Mouse (Mus musculus): ENCODE results near the gene Hist1h2bl. TPM values are rescaled to one million over a fixed set of nuclear protein-coding genes. Genes with fewer than 3 reads are reported as not detected.

The Hist1h2bl gene
- polyA plus RNA-seq, 1 experiment, result not detected

DNA sequence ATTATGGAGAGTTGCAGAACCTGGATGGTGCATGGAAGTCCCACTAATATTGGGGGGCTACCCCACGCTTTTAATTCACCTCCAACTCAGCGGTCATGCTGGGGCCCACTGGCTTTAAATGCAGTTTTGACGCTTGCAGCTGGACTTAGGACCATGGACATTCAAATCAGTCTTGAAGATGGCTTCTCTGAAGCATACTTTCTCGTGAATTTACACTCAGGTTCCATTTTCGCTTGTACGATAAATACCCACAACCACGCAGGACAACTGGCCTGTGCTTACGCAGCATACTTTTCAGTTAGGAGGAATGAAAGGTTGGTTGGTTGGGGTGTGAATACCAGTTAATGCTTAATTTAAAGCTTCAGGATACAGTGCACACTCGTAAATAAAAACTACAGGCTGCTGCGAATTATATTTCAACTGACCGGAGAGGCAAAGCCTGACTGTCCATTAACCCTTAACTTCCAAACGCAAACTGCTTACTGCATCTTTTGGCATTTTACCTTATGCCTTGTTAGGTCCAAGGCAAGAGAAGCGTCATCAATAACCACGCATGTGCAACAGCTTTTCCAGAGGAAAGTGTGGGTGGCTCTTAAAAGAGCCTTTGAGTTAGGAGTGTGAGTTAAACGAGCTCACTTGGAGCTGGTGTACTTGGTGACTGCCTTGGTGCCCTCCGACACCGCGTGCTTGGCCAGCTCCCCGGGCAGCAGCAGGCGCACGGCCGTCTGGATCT lies 646 bp downstream of the Hist1h2bl start:
- H3K27ac ChIP-seq (replicated peaks; ENCODE audit: low read depth, low read length), result no peak overlapping the region
- H3K4me3 ChIP-seq (ENCODE audit: insufficient read depth, low read depth, low read length), result peak overlapping the region; percentile 46
- H3K4me1 ChIP-seq (ENCODE audit: control insufficient read depth, insufficient read depth, insufficient read length, low read length), result peaks cover 7% of the 10 kb centered on the region; the same call in 1 of the 2 replicates

- Histone ChIP-seq H3K4me1 (ENCODE audit: control insufficient read depth, insufficient read depth, insufficient read length, low read length) (peaks cover 7% of the 10 kb centered on the region; the same call in 1 of the 2 replicates), H3K4me3 (ENCODE audit: insufficient read depth, low read depth, low read length) (peak overlapping the region; percentile 46; the same call in 1 of the 2 replicates), H3K27ac (replicated peaks; ENCODE audit: low read depth, low read length) (no peak overlapping the region)
Observed at GRCm38 (mm10) chr13:21714725-21715124, 1.2 kb downstream of the Hist1h2bl start.

DNA sequence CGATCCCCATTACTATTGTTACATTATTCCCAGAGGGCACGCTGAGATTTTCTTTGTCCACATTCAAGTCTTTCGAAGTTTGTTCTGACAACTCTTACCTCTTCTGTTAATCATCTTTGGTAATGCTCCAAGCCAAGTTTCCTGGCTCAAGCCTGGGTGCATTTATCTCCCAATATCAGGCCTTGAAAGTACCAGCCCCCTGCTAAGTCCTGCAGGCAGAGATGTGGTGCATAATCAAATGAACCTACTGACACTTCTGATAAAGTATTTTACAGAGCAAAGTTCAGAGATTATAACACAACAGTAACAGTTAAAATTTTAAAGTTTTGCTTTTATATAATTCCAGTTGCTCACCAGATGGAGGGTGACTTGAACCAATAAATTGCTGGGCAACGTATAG lies 4.2 kb downstream of the Hist1h2bl start:
- Histone ChIP-seq H3K27ac (replicated peaks; ENCODE audit: low read depth, low read length) (no peak overlapping the region), H3K4me3 (ENCODE audit: insufficient read depth, low read depth, low read length) (peak overlapping the region; percentile 59), H3K4me1 (ENCODE audit: control insufficient read depth, insufficient read depth, insufficient read length, low read length) (peaks cover 3% of the 10 kb centered on the region; the same call in 1 of the 2 replicates)

- H3K27ac ChIP-seq (replicated peaks; ENCODE audit: low read depth, low read length), result no peak overlapping the region
- H3K4me3 ChIP-seq (ENCODE audit: insufficient read depth, low read depth, low read length), result peak overlapping the region; percentile 59
- peaks cover 3% of the 10 kb centered on the region; the same call in 1 of the 2 replicates for H3K4me1 ChIP-seq (ENCODE audit: control insufficient read depth, insufficient read depth, insufficient read length, low read length)
Observed at GRCm38 (mm10) chr13:21710821-21711525, 5.0 kb downstream of the Hist1h2bl start.

- Histone ChIP-seq H3K4me3 (ENCODE audit: insufficient read depth, low read depth, low read length) (peak overlapping the region; percentile 83), H3K4me1 (ENCODE audit: control insufficient read depth, insufficient read depth, insufficient read length, low read length) (peaks cover under 1% of the 10 kb centered on the region; the same call in 1 of the 2 replicates), H3K27ac (replicated peaks; ENCODE audit: low read depth, low read length) (peak overlapping the region; percentile 81)
Observed at GRCm38 (mm10) chr13:21710031-21710711, 5.8 kb downstream of the Hist1h2bl start.

DNA sequence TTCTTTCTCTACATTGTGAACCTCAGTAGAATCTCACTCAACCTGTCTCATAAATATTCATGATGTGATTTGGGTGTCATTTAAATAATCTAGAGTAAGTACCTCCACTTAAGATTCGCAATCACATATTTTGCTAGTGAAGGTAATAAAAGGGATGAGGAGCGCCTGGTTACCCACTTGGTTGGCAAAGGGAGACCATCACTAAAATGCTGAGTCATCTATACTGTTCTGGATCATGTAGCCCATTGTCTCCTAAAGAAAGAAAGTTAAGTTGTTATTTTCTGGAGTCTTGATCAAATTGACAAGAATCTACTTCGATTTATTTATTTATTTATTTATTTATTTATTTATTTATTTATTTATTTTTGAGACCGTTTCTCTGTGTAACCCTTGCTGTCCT lies 9.3 kb downstream of the Hist1h2bl start:
- no peaks in the 10 kb centered on the region for H3K4me1 ChIP-seq (ENCODE audit: control insufficient read depth, insufficient read depth, insufficient read length, low read length)
- H3K4me3 ChIP-seq (ENCODE audit: insufficient read depth, low read depth, low read length), result no peak overlapping the region
- H3K27ac ChIP-seq (replicated peaks; ENCODE audit: low read depth, low read length), result no peak overlapping the region

DNA sequence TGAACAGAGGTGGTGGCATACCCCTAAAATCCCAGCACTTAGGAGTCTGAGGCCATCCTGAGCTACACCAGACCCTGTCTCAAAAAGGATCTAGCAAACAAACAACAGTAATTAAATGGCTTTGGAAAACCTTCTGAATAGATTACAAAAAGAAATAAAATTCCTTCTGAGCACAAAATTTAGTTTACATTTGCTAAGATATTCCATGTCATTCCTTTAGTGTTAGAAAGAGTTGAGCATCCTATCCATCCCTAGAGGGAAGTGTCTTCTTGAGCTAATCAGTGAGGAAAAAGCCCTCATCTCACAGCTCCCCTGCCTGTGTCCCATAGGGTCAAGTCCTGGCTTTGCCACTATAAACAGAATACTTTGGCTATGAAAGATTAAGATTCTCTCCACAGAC lies 18.1 kb downstream of the Hist1h2bl start, which contains the start of gene Olfr1359:
Gene Olfr1359 (plus strand): TSS at position 301 of the 400 bp plus-strand sequence.
- Histone ChIP-seq H3K4me3 (ENCODE audit: insufficient read depth, low read depth, low read length) (no peak within 1 kb of the TSS), H3K4me1 (ENCODE audit: control insufficient read depth, insufficient read depth, insufficient read length, low read length) (no peaks in the 10 kb centered on the region), H3K27ac (replicated peaks; ENCODE audit: low read depth, low read length) (no peak within 1 kb of the TSS)

GRCm38 (mm10) chr13:21677305-21677704 lies 38.6 kb downstream of the Hist1h2bl start, which contains the start of gene Olfr1360:
Gene Olfr1360, minus strand, starts transcription at chr13:21677405.
- H3K4me3 ChIP-seq (ENCODE audit: insufficient read depth, low read depth, low read length), result no peak within 1 kb of the TSS
- H3K27ac ChIP-seq (replicated peaks; ENCODE audit: low read depth, low read length), result no peak within 1 kb of the TSS

More at GRCm38 (mm10) chr13:21677305-21677704, 38.6 kb downstream of the Hist1h2bl start, which contains the start of gene Olfr1360:
- no peaks in the 10 kb centered on the region for H3K4me1 ChIP-seq (ENCODE audit: control insufficient read depth, insufficient read depth, insufficient read length, low read length)

Other genes with a start within 250 kb of the Hist1h2bl start
- 1.3 and 2.5 TPM in 2 replicates for gene Nkapl, start 247.6 kb downstream of the Hist1h2bl start, polyA plus RNA-seq (2012; ENCODE audit: insufficient read depth, insufficient read length, missing spikeins)
- gene Zkscan4, start 237.2 kb downstream of the Hist1h2bl start, polyA plus RNA-seq (2012; ENCODE audit: insufficient read depth, insufficient read length, missing spikeins), result 1.7 and 2.2 TPM in 2 replicates
- gene Gm10065, start 236.7 kb downstream of the Hist1h2bl start, polyA plus RNA-seq (2012; ENCODE audit: insufficient read depth, insufficient read length, missing spikeins), result not detected in 2 replicates
- gene AK157302, start 220.9 kb downstream of the Hist1h2bl start, polyA plus RNA-seq (2012; ENCODE audit: insufficient read depth, insufficient read length, missing spikeins), result 1.6 TPM in 1 of 2 replicates, not detected in the other
- gene Gm11273, start 214.7 kb downstream of the Hist1h2bl start, polyA plus RNA-seq (2012; ENCODE audit: insufficient read depth, insufficient read length, missing spikeins), result 124 and 176 TPM in 2 replicates
- gene Zkscan8, start 185.0 kb downstream of the Hist1h2bl start, polyA plus RNA-seq (2012; ENCODE audit: insufficient read depth, insufficient read length, missing spikeins), result 6.0 and 6.4 TPM in 2 replicates
- not detected in 2 replicates for gene Olfr1366, start 173.3 kb downstream of the Hist1h2bl start, polyA plus RNA-seq (2012; ENCODE audit: insufficient read depth, insufficient read length, missing spikeins)
- not detected in 2 replicates for gene Olfr1535, start 156.2 kb downstream of the Hist1h2bl start, polyA plus RNA-seq (2012; ENCODE audit: insufficient read depth, insufficient read length, missing spikeins)
- gene Olfr1364, start 134.4 kb downstream of the Hist1h2bl start, polyA plus RNA-seq (2012; ENCODE audit: insufficient read depth, insufficient read length, missing spikeins), result not detected in 2 replicates
- gene Olfr1362, start 102.1 kb downstream of the Hist1h2bl start, polyA plus RNA-seq (2012; ENCODE audit: insufficient read depth, insufficient read length, missing spikeins), result not detected in 2 replicates
- gene Olfr11, start 73.6 kb downstream of the Hist1h2bl start, polyA plus RNA-seq (2012; ENCODE audit: insufficient read depth, insufficient read length, missing spikeins), result not detected in 2 replicates
- not detected in 2 replicates for gene Olfr1361, start 52.8 kb downstream of the Hist1h2bl start, polyA plus RNA-seq (2012; ENCODE audit: insufficient read depth, insufficient read length, missing spikeins)
- gene Olfr1360, start 38.7 kb downstream of the Hist1h2bl start, polyA plus RNA-seq (2012; ENCODE audit: insufficient read depth, insufficient read length, missing spikeins), result not detected in 2 replicates
- not detected in 2 replicates for gene Olfr1359, start 18.0 kb downstream of the Hist1h2bl start, polyA plus RNA-seq (2012; ENCODE audit: insufficient read depth, insufficient read length, missing spikeins)
- not detected in 2 replicates for gene Hist1h2ai, start 279 bp upstream of the Hist1h2bl start, polyA plus RNA-seq (2012; ENCODE audit: insufficient read depth, insufficient read length, missing spikeins)
- gene Hist1h3h, start 1.5 kb upstream of the Hist1h2bl start, polyA plus RNA-seq (2012; ENCODE audit: insufficient read depth, insufficient read length, missing spikeins), result not detected in 2 replicates
- gene Hist1h2bm, start 5.9 kb upstream of the Hist1h2bl start, polyA plus RNA-seq (2012; ENCODE audit: insufficient read depth, insufficient read length, missing spikeins), result not detected in 2 replicates
- not detected in 2 replicates for gene Hist1h4j, start 18.9 kb upstream of the Hist1h2bl start, polyA plus RNA-seq (2012; ENCODE audit: insufficient read depth, insufficient read length, missing spikeins)
- 4.7 TPM in 1 of 2 replicates, not detected in the other for gene Hist1h4k, start 34.4 kb upstream of the Hist1h2bl start, polyA plus RNA-seq (2012; ENCODE audit: insufficient read depth, insufficient read length, missing spikeins)
- not detected in 2 replicates for gene Hist1h2ak, start 37.7 kb upstream of the Hist1h2bl start, polyA plus RNA-seq (2012; ENCODE audit: insufficient read depth, insufficient read length, missing spikeins)
- not detected in 2 replicates for gene Hist1h2bn, start 38.0 kb upstream of the Hist1h2bl start, polyA plus RNA-seq (2012; ENCODE audit: insufficient read depth, insufficient read length, missing spikeins)
- gene Hist1h1b, start 64.5 kb upstream of the Hist1h2bl start, polyA plus RNA-seq (2012; ENCODE audit: insufficient read depth, insufficient read length, missing spikeins), result not detected in 2 replicates
- gene Hist1h3i, start 67.2 kb upstream of the Hist1h2bl start, polyA plus RNA-seq (2012; ENCODE audit: insufficient read depth, insufficient read length, missing spikeins), result not detected in 2 replicates
- not detected in 2 replicates for gene Hist1h2an, start 71.1 kb upstream of the Hist1h2bl start, polyA plus RNA-seq (2012; ENCODE audit: insufficient read depth, insufficient read length, missing spikeins)
- gene Hist1h2bp, start 71.3 kb upstream of the Hist1h2bl start, polyA plus RNA-seq (2012; ENCODE audit: insufficient read depth, insufficient read length, missing spikeins), result not detected in 2 replicates
- gene Hist1h2bq, start 94.1 kb upstream of the Hist1h2bl start, polyA plus RNA-seq (2012; ENCODE audit: insufficient read depth, insufficient read length, missing spikeins), result 1.3 TPM in 1 of 2 replicates, not detected in the other
- not detected in 2 replicates for gene Hist1h2ao, start 94.3 kb upstream of the Hist1h2bl start, polyA plus RNA-seq (2012; ENCODE audit: insufficient read depth, insufficient read length, missing spikeins)
- 2.8 TPM in 1 of 2 replicates, not detected in the other for gene Hist1h4m, start 95.6 kb upstream of the Hist1h2bl start, polyA plus RNA-seq (2012; ENCODE audit: insufficient read depth, insufficient read length, missing spikeins)
- gene Hist1h4n, start 116.1 kb upstream of the Hist1h2bl start, polyA plus RNA-seq (2012; ENCODE audit: insufficient read depth, insufficient read length, missing spikeins), result not detected in 2 replicates
- not detected in 2 replicates for gene Hist1h2ap, start 117.4 kb upstream of the Hist1h2bl start, polyA plus RNA-seq (2012; ENCODE audit: insufficient read depth, insufficient read length, missing spikeins)
- gene Hist1h2br, start 117.6 kb upstream of the Hist1h2bl start, polyA plus RNA-seq (2012; ENCODE audit: insufficient read depth, insufficient read length, missing spikeins), result not detected in 2 replicates
- gene Zfp184, start 229.0 kb upstream of the Hist1h2bl start, polyA plus RNA-seq (2012; ENCODE audit: insufficient read depth, insufficient read length, missing spikeins), result not detected in 2 replicates